Mouse (Mus musculus) embryonic facial prominence, embryonic 14.5 days (tissue): ENCODE measurements around the gene Sfxn3. TPM values are rescaled to one million over a fixed set of nuclear protein-coding genes. Genes with fewer than 3 reads are reported as not detected.

Experiments
- ATAC-seq: fragments of 200-750 bp; cut with Nextera tagmentation; 2 replicates; pipeline ENCODE4 v1.8.0; 2017; ENCODE audit warnings: low read depth, moderate number of reproducible peaks, moderate TSS enrichment
- DNase-seq: peaks from one replicate; pipeline ENCODE4 v3.0.0-alpha.2; 2015; ENCODE audit warnings: low spot score
- H3K27ac ChIP-seq: fragments of 300-500 bp; sonication (generic); replicated peaks from 2 replicates; pipeline ENCODE4 v1.5.1; 2014; ENCODE audit warnings: low read depth, mild to moderate bottlenecking, low read length, moderate library complexity
- H3K27me3 ChIP-seq: fragments of 300-500 bp; sonication (generic); replicated peaks from 2 replicates; pipeline ENCODE4 v1.6.1; 2014; ENCODE audit warnings: low read length; ENCODE audit not compliant: control insufficient read depth, insufficient read depth
- H3K36me3 ChIP-seq: fragments of 300-500 bp; sonication (generic); 2 replicates; pipeline ENCODE4 v1.6.1; 2014; ENCODE audit warnings: low read length, mixed read lengths; ENCODE audit not compliant: control insufficient read depth, insufficient read depth
- H3K4me1 ChIP-seq: fragments of 300-500 bp; sonication (generic); 2 replicates; pipeline ENCODE4 v1.6.1; 2014; ENCODE audit warnings: antibody characterized with exemption, low read length; ENCODE audit not compliant: control insufficient read depth, insufficient read depth
- H3K4me2 ChIP-seq: fragments of 300-500 bp; sonication (generic); 2 replicates; pipeline ENCODE4 v1.6.1; 2014; ENCODE audit warnings: low read depth, mild to moderate bottlenecking, low read length, moderate library complexity, mixed read lengths
- H3K4me3 ChIP-seq: fragments of 300-500 bp; sonication (generic); 2 replicates; pipeline ENCODE4 v1.5.1; 2014; ENCODE audit warnings: low read depth, mild to moderate bottlenecking, low read length
- H3K9ac ChIP-seq: fragments of 300-500 bp; sonication (generic); 2 replicates; pipeline ENCODE4 v1.6.1; 2014; ENCODE audit warnings: low read depth, mild to moderate bottlenecking, low read length, moderate library complexity, mixed read lengths
- H3K9me3 ChIP-seq: fragments of 300-500 bp; sonication (generic); 2 replicates; pipeline ENCODE4 v1.6.1; 2016; ENCODE audit warnings: low read length; ENCODE audit not compliant: control insufficient read depth
- WGBS: fragments of 180-500 bp; shearing (Covaris S2); extraction: QIAGEN DNeasy Blood & Tissue Kit; methylation state at CpG from one replicate; pipeline ENCODE4 v1.1.7; 2014; 5-methylcytosine and 5-hydroxymethylcytosine counted together
- polyA plus RNA-seq: library from polyadenylated mRNA; unstranded; fragments of >200 nt; fragmentation: Nextera tagmentation; extraction: Ambion mirVana; gene quantifications from 2 replicates; pipeline ENCODE4 v1.2.1, GENCODE M21; 2014

Gene Sfxn3
- polyA plus RNA-seq, 1 experiment from 2014 or later, result 31.1 TPM

GRCm38 (mm10) chr19:45057724-45058112, 10.4 kb downstream of the Sfxn3 start:
- Histone ChIP-seq H3K4me2 (peak overlapping the region; percentile 77), H3K36me3 (peaks cover 14% of the 10 kb centered on the region; the same call in 1 of the 2 replicates), H3K9ac (peak overlapping the region; percentile 88), H3K27ac (peak overlapping the region; percentile 97), H3K4me3 (peak overlapping the region; percentile 61), H3K4me1 (peaks cover 13% of the 10 kb centered on the region), H3K27me3 (no peaks in the 10 kb centered on the region), H3K9me3 (no peaks in the 10 kb centered on the region)
- peak; percentile 41 for DNase-seq
- ATAC-seq, result no peak
- 35% methylated on average over 7 of the region's 7 CpGs for WGBS

GRCm38 (mm10) chr19:45058113-45058839, 11.0 kb downstream of the Sfxn3 start:
- WGBS, result under 1% methylated on average over 34 of the region's 34 CpGs

GRCm38 (mm10) chr19:45058841-45059240, 11.5 kb downstream of the Sfxn3 start:
- H3K36me3 ChIP-seq, result 0 out of 2 replicates have a peak, but pooled peaks cover 3% of the 10 kb centered on the region
- peak overlapping the region; percentile 97 for H3K27ac ChIP-seq
- peaks cover 13% of the 10 kb centered on the region for H3K4me1 ChIP-seq
- WGBS, result 1% methylated on average over 14 of the region's 14 CpGs
- ATAC-seq, result no peak; the same call in 1 of the 2 replicates
- peak overlapping the region; percentile 61 for H3K4me3 ChIP-seq
- no peaks in the 10 kb centered on the region for H3K9me3 ChIP-seq
- peaks cover 5% of the 10 kb centered on the region for H3K27me3 ChIP-seq
- peak overlapping the region; percentile 88 for H3K9ac ChIP-seq
- peak overlapping the region; percentile 77 for H3K4me2 ChIP-seq
- DNase-seq, result no peak

More at GRCm38 (mm10) chr19:45058113-45058839, 11.0 kb downstream of the Sfxn3 start:
- Histone ChIP-seq H3K27ac (peak overlapping the region; percentile 97), H3K4me1 (peaks cover 13% of the 10 kb centered on the region), H3K27me3 (no peaks in the 10 kb centered on the region), H3K36me3 (peaks cover 8% of the 10 kb centered on the region; the same call in 1 of the 2 replicates), H3K9ac (peak overlapping the region; percentile 88), H3K4me2 (peak overlapping the region; percentile 77), H3K4me3 (peak overlapping the region; percentile 61), H3K9me3 (no peaks in the 10 kb centered on the region)
- peak; percentile 99 for DNase-seq
- peak; percentile 93 for ATAC-seq

GRCm38 (mm10) chr19:45063565-45064292, 16.4 kb downstream of the Sfxn3 start:
- Histone ChIP-seq H3K4me2 (peak overlapping the region; percentile 21; the same call in 1 of the 2 replicates), H3K9ac (no peak overlapping the region), H3K4me3 (no peak overlapping the region), H3K4me1 (no peaks in the 10 kb centered on the region), H3K27ac (no peak overlapping the region), H3K27me3 (peaks cover 54% of the 10 kb centered on the region), H3K36me3 (no peaks in the 10 kb centered on the region), H3K9me3 (no peaks in the 10 kb centered on the region)
- DNase-seq, result no peak
- WGBS, result 41% methylated on average over 19 of the region's 20 CpGs
- ATAC-seq, result peak; percentile 39; the same call in 1 of the 2 replicates

GRCm38 (mm10) chr19:45065226-45065625, 17.9 kb downstream of the Sfxn3 start:
- 4% methylated on average over 16 of the region's 21 CpGs for WGBS
- Histone ChIP-seq H3K27me3 (peaks cover 54% of the 10 kb centered on the region), H3K27ac (no peak overlapping the region), H3K4me2 (no peak overlapping the region), H3K9ac (no peak overlapping the region), H3K36me3 (no peaks in the 10 kb centered on the region), H3K4me3 (no peak overlapping the region), H3K4me1 (no peaks in the 10 kb centered on the region), H3K9me3 (no peaks in the 10 kb centered on the region)
- no peak for DNase-seq
- no peak for ATAC-seq

GRCm38 (mm10) chr19:45067170-45067569, 19.9 kb downstream of the Sfxn3 start:
- no peak for ATAC-seq
- no peak for DNase-seq
- Histone ChIP-seq H3K27me3 (peaks cover 57% of the 10 kb centered on the region), H3K27ac (no peak overlapping the region), H3K4me1 (no peaks in the 10 kb centered on the region), H3K4me2 (no peak overlapping the region), H3K9me3 (no peaks in the 10 kb centered on the region), H3K4me3 (no peak overlapping the region), H3K36me3 (no peaks in the 10 kb centered on the region), H3K9ac (no peak overlapping the region)
- 18% methylated on average over 17 of the region's 17 CpGs for WGBS

GRCm38 (mm10) chr19:45067758-45068510, 20.6 kb downstream of the Sfxn3 start:
- ATAC-seq (no peak), DNase-seq (no peak)
- Histone ChIP-seq H3K9me3 (no peaks in the 10 kb centered on the region), H3K4me1 (no peaks in the 10 kb centered on the region), H3K4me2 (no peak overlapping the region), H3K9ac (no peak overlapping the region), H3K4me3 (no peak overlapping the region), H3K27me3 (peaks cover 57% of the 10 kb centered on the region), H3K36me3 (no peaks in the 10 kb centered on the region), H3K27ac (no peak overlapping the region)
- WGBS, result 76% methylated on average over 7 of the region's 7 CpGs

- Histone ChIP-seq H3K9me3 (no peaks in the 10 kb centered on the region), H3K9ac (peak overlapping the region; percentile 75), H3K27me3 (peaks cover 38% of the 10 kb centered on the region), H3K4me2 (peak overlapping the region; percentile 99), H3K36me3 (no peaks in the 10 kb centered on the region), H3K4me1 (peaks cover 29% of the 10 kb centered on the region), H3K27ac (peak overlapping the region; percentile 93), H3K4me3 (peak overlapping the region; percentile 51)
- ATAC-seq (peak; percentile 53; the same call in 1 of the 2 replicates), DNase-seq (peak; percentile 94)
- 11% methylated on average over 20 of the region's 20 CpGs for WGBS
Measured at GRCm38 (mm10) chr19:45073871-45074542, 26.7 kb downstream of the Sfxn3 start.
